8 mouse cellular contexts compared by ENCODE assay signal in genomic region chr11:45852995-45853317, GRCm38 (mm10). TPM values are rescaled to one million over a fixed set of nuclear protein-coding genes. Genes with fewer than 3 reads are reported as not detected.
A peak's percentile ranks its signal among the peaks of the same experiment; 100 is the strongest.
DNase-seq lines count a peak whose midpoint lies in the region; ATAC-seq and TF ChIP-seq lines count a peak whose summit lies in the region.

No protein-coding gene starts in this region.

- no peaks in the 10 kb centered on the region for H3K9me3 ChIP-seq in lung, postnatal 0 days (ENCODE audit: low read length)
- no peaks in the 10 kb centered on the region for H3K9me3 ChIP-seq in embryonic facial prominence, embryonic 14.5 days (ENCODE audit: control insufficient read depth, low read length)
- H3K9me3 ChIP-seq in limb, embryonic 14.5 days (ENCODE audit: control insufficient read depth, low read length) = no peaks in the 10 kb centered on the region

- peak; percentile 51 for DNase-seq in lung, postnatal 0 days (ENCODE audit: low spot score)
- no peak for DNase-seq in lung, postnatal 14 days
- no peak for DNase-seq in embryonic facial prominence, embryonic 14.5 days (ENCODE audit: low spot score)
- DNase-seq in limb, embryonic 14.5 days (ENCODE audit: low spot score) = no peak
- no peak for DNase-seq in MN1 (ENCODE audit: low spot score)
- no peak for DNase-seq in embryo, embryonic 10 days (ENCODE audit: low spot score)
- DNase-seq in urinary bladder, postnatal 14 days (ENCODE audit: low spot score) = no peak

- H3K4me1 ChIP-seq in lung, postnatal 0 days (ENCODE audit: insufficient read depth, low read depth, low read length) = peaks cover 7% of the 10 kb centered on the region; the same call in 1 of the 2 replicates
- H3K4me1 ChIP-seq in embryonic facial prominence, embryonic 14.5 days (ENCODE audit: control insufficient read depth, insufficient read depth, low read length) = peaks cover 12% of the 10 kb centered on the region
- peaks cover 15% of the 10 kb centered on the region for H3K4me1 ChIP-seq in limb, embryonic 14.5 days (ENCODE audit: control insufficient read depth, insufficient read depth, low read length)
- peaks cover 19% of the 10 kb centered on the region for H3K4me1 ChIP-seq in small intestine, adult 2 months (ENCODE audit: control insufficient read depth, insufficient read depth, insufficient read length, low read length)

- H3K4me2 ChIP-seq in lung, postnatal 0 days (replicated peaks; ENCODE audit: low read depth, low read length) = peak overlapping the region; percentile 83
- H3K4me2 ChIP-seq in embryonic facial prominence, embryonic 14.5 days (ENCODE audit: low read depth, low read length) = peak overlapping the region; percentile 79
- peak overlapping the region; percentile 76 for H3K4me2 ChIP-seq in limb, embryonic 14.5 days (replicated peaks; ENCODE audit: low read depth, low read length, severe bottlenecking)

- peak overlapping the region; percentile 94 for H3K27ac ChIP-seq in lung, postnatal 0 days (ENCODE audit: low read length)
- no peak overlapping the region for H3K27ac ChIP-seq in embryonic facial prominence, embryonic 14.5 days (replicated peaks; ENCODE audit: low read depth, low read length)
- H3K27ac ChIP-seq in limb, embryonic 14.5 days (replicated peaks; ENCODE audit: low read depth, low read length) = no peak overlapping the region
- peak overlapping the region; percentile 94 for H3K27ac ChIP-seq in small intestine, adult 2 months (ENCODE audit: insufficient read depth, low read depth, low read length)

- no peak for ATAC-seq in lung, postnatal 0 days
- ATAC-seq in embryonic facial prominence, embryonic 14.5 days (ENCODE audit: low read depth) = no peak
- ATAC-seq in limb, embryonic 14.5 days (ENCODE audit: low FRiP score, low read depth) = no peak

- H3K4me3 ChIP-seq in lung, postnatal 0 days (ENCODE audit: low read depth, low read length) = peak overlapping the region; percentile 99
- H3K4me3 ChIP-seq in embryonic facial prominence, embryonic 14.5 days (ENCODE audit: low read depth, low read length) = peak overlapping the region; percentile 98
- H3K4me3 ChIP-seq in limb, embryonic 14.5 days (replicated peaks; ENCODE audit: low read length) = peak overlapping the region; percentile 100
- peak overlapping the region; percentile 30; the same call in 1 of the 2 replicates for H3K4me3 ChIP-seq in small intestine, adult 2 months (ENCODE audit: low read depth, low read length)

- no peaks in the 10 kb centered on the region for H3K36me3 ChIP-seq in lung, postnatal 0 days (ENCODE audit: insufficient read depth, low read length)
- 0 out of 2 replicates have a peak, but pooled peaks cover 20% of the 10 kb centered on the region for H3K36me3 ChIP-seq in embryonic facial prominence, embryonic 14.5 days (ENCODE audit: control insufficient read depth, insufficient read depth, low read length)
- H3K36me3 ChIP-seq in limb, embryonic 14.5 days (ENCODE audit: control insufficient read depth, insufficient read depth, low read length) = peaks cover 13% of the 10 kb centered on the region
- H3K36me3 ChIP-seq in small intestine, adult 2 months (ENCODE audit: control insufficient read depth, insufficient read depth, low read length) = peaks cover 11% of the 10 kb centered on the region

- no peak overlapping the region for H3K9ac ChIP-seq in lung, postnatal 0 days (replicated peaks; ENCODE audit: low read depth)
- H3K9ac ChIP-seq in embryonic facial prominence, embryonic 14.5 days (ENCODE audit: low read depth, low read length) = peak overlapping the region; percentile 98
- peak overlapping the region; percentile 95 for H3K9ac ChIP-seq in limb, embryonic 14.5 days (ENCODE audit: low read depth, low read length, severe bottlenecking)

- no peak for TF ChIP-seq POLR2A in limb, embryonic 14.5 days (IDR thresholded peaks at IDR 0.05; ENCODE audit: borderline replicate concordance, extremely low read depth, insufficient read depth, insufficient read length)
- TF ChIP-seq POLR2A in small intestine, adult 2 months (IDR thresholded peaks at IDR 0.05; ENCODE audit: low read depth, low read length) = no peak

- H3K27me3 ChIP-seq in lung, postnatal 0 days (replicated peaks; ENCODE audit: insufficient read depth, low read length) = no peaks in the 10 kb centered on the region
- no peaks in the 10 kb centered on the region for H3K27me3 ChIP-seq in embryonic facial prominence, embryonic 14.5 days (replicated peaks; ENCODE audit: control insufficient read depth, insufficient read depth, low read length)
- no peaks in the 10 kb centered on the region for H3K27me3 ChIP-seq in limb, embryonic 14.5 days (ENCODE audit: control insufficient read depth, insufficient read depth, low read length)
- no peaks in the 10 kb centered on the region for H3K27me3 ChIP-seq in small intestine, adult 2 months (ENCODE audit: control insufficient read depth, insufficient read depth, low read length)

- no peak for TF ChIP-seq EP300 in lung, postnatal 0 days (IDR thresholded peaks at IDR 0.05)

- TF ChIP-seq CTCF in lung, postnatal 0 days (IDR thresholded peaks at IDR 0.05) = no peak
- no peak for TF ChIP-seq CTCF in small intestine, adult 2 months (IDR thresholded peaks at IDR 0.05; ENCODE audit: extremely low read depth, insufficient read length, insufficient replicate concordance, low read depth, low read length)

- 12% methylated on average over 6 of the region's 6 CpGs for WGBS in lung, postnatal 0 days
- WGBS in embryonic facial prominence, embryonic 14.5 days = 52% methylated on average over 6 of the region's 6 CpGs
- WGBS in limb, embryonic 14.5 days = 57% methylated on average over 6 of the region's 6 CpGs
- WGBS in small intestine, adult 2 months = 3% methylated on average over 6 of the region's 6 CpGs

RNA-seq across cellular contexts. Expression of gene Clint1, which starts 1.1 kb away (rescaled TPM):
- 41.6 and 47.0 TPM in 2 replicates for polyA plus RNA-seq in lung, postnatal 0 days (2015; fragmentation: Nextera tagmentation; extraction: Ambion mirVana)
- 79.1 and 81.0 TPM in 2 replicates for polyA plus RNA-seq in embryonic facial prominence, embryonic 14.5 days (2014; fragmentation: Nextera tagmentation; extraction: Ambion mirVana)
- polyA plus RNA-seq in limb, embryonic 14.5 days (2012; rRNA removed) = 99.8 and 102 TPM in 2 replicates
- 77.3 and 81.3 TPM in 2 replicates for polyA plus RNA-seq in limb, embryonic 14.5 days (2014; fragmentation: Nextera tagmentation; extraction: Ambion mirVana)
- 38.7 and 59.2 TPM in 2 replicates for polyA plus RNA-seq in small intestine, adult 2 months (2012; rRNA removed)

Comparison
In these comparisons a context has a peak if more than half of its experiments do, and no peak if none do; other contexts are left out.
1. H3K27ac ChIP-seq: peak in lung, postnatal 0 days (single experiment) and small intestine, adult 2 months (single experiment); none in embryonic facial prominence, embryonic 14.5 days (single experiment) and limb, embryonic 14.5 days (single experiment).
2. H3K4me3 ChIP-seq: peak in every context shown above with its lines; median percentile 100 in limb, embryonic 14.5 days; 99 in lung, postnatal 0 days; 98 in embryonic facial prominence, embryonic 14.5 days; 30 in small intestine, adult 2 months.
3. Peak in every context shown above with its lines, with median percentiles within 50 percentile points of each other: H3K4me2 ChIP-seq.